Mouse (Mus musculus) embryonic fibroblast, embryonic 13.5 days (primary cell): ENCODE measurements around the gene Parp1. TPM values are rescaled to one million over a fixed set of nuclear protein-coding genes. Genes with fewer than 3 reads are reported as not detected.
"Not testable (repeated sequence)": the region's sequence is repeated elsewhere in the genome, so short reads cannot be mapped to it uniquely, and the experiment has no call there.

Source experiments
- H3K27ac ChIP-seq: 2 replicates; pipeline ENCODE4 v1.5.1; 2012; ENCODE audit warnings: low read length, control low read depth, inconsistent platforms; ENCODE audit not compliant: insufficient read depth
- H3K4me1 ChIP-seq: 2 replicates; pipeline ENCODE4 v1.6.1; 2011; ENCODE audit warnings: low read length; ENCODE audit not compliant: control insufficient read depth, insufficient read depth
- H3K4me3 ChIP-seq: 2 replicates; pipeline ENCODE4 v1.5.1; 2011; ENCODE audit warnings: mild to moderate bottlenecking, control low read depth, low read length; ENCODE audit not compliant: insufficient read depth
- CTCF ChIP-seq: IDR thresholded peaks from 2 replicates; pipeline ENCODE4 v1.5.1; 2011; ENCODE audit warnings: mild to moderate bottlenecking, control low read depth, low read length, moderate library complexity, borderline replicate concordance; ENCODE audit not compliant: insufficient read depth
- POLR2A ChIP-seq: IDR thresholded peaks from 2 replicates; pipeline ENCODE4 v1.6.1; 2011; ENCODE audit warnings: low read depth, mild to moderate bottlenecking, control low read depth, low read length, moderate library complexity
- polyA plus RNA-seq: library from polyadenylated mRNA; stranded (reverse); fragments of >200 nt; gene quantifications from 2 replicates; pipeline ENCODE4 v1.2.4, GENCODE M21; 2011; ENCODE audit warnings: low read depth; ENCODE audit not compliant: missing spikeins, insufficient read length

The Parp1 gene
- polyA plus RNA-seq, 1 experiment = 41.7 TPM

- H3K27ac ChIP-seq = no peak overlapping the region
- H3K4me1 ChIP-seq = no peaks in the 10 kb centered on the region
- no peak overlapping the region for H3K4me3 ChIP-seq
- TF ChIP-seq CTCF = no peak
- TF ChIP-seq POLR2A = no peak
Observed at GRCm38 (mm10) chr1:180616762-180617161, 48.0 kb downstream of the Parp1 start.

GRCm38 (mm10) chr1:180622389-180622788 is 53.7 kb downstream of the Parp1 start:
- no peak overlapping the region for H3K4me3 ChIP-seq
- H3K27ac ChIP-seq = no peak overlapping the region
- no peak for TF ChIP-seq CTCF
- no peak for TF ChIP-seq POLR2A
- H3K4me1 ChIP-seq = no peaks in the 10 kb centered on the region

- no peak overlapping the region for H3K4me3 ChIP-seq
- H3K4me1 ChIP-seq = no peaks in the 10 kb centered on the region
- no peak overlapping the region for H3K27ac ChIP-seq
- TF ChIP-seq CTCF (no peak), POLR2A (no peak)
Observed at GRCm38 (mm10) chr1:180623911-180624310, 55.2 kb downstream of the Parp1 start.

- Histone ChIP-seq H3K4me3 (no peak overlapping the region), H3K27ac (no peak overlapping the region), H3K4me1 (no peaks in the 10 kb centered on the region)
- TF ChIP-seq POLR2A (no peak), CTCF (no peak)
Observed at GRCm38 (mm10) chr1:180626141-180626540, 57.4 kb downstream of the Parp1 start.

GRCm38 (mm10) chr1:180637796-180638195 is 69.1 kb downstream of the Parp1 start:
- not testable (repeated sequence) for H3K4me3 ChIP-seq, H3K27ac ChIP-seq, H3K4me1 ChIP-seq

- Histone ChIP-seq H3K27ac (peak overlapping the region; percentile 50), H3K4me3 (peak overlapping the region; percentile 94), H3K4me1 (peaks cover 4% of the 10 kb centered on the region; the same call in 1 of the 2 replicates)
- TF ChIP-seq CTCF = no peak
- no peak for TF ChIP-seq POLR2A
Observed at GRCm38 (mm10) chr1:180639416-180640401, 71.0 kb downstream of the Parp1 start.

GRCm38 (mm10) chr1:180640605-180641125 is 71.9 kb downstream of the Parp1 start:
- peaks cover 4% of the 10 kb centered on the region; the same call in 1 of the 2 replicates for H3K4me1 ChIP-seq
- H3K4me3 ChIP-seq = peak overlapping the region; percentile 94
- peak overlapping the region; percentile 50 for H3K27ac ChIP-seq
- TF ChIP-seq CTCF (no peak), POLR2A (peak; percentile 31; the same call in 1 of the 2 replicates)

- TF ChIP-seq POLR2A (peak; percentile 79), CTCF (no peak)
- peaks cover 4% of the 10 kb centered on the region; the same call in 1 of the 2 replicates for H3K4me1 ChIP-seq
- peak within 1 kb of the TSS; percentile 50 for H3K27ac ChIP-seq
- H3K4me3 ChIP-seq = peak within 1 kb of the TSS; percentile 94
Observed at GRCm38 (mm10) chr1:180641137-180641517, 72.4 kb downstream of the Parp1 start, which contains the start of gene Lin9. TSS of gene Lin9 (plus strand) at chr1:180641150.

GRCm38 (mm10) chr1:180641518-180642227 is 72.9 kb downstream of the Parp1 start:
- TF ChIP-seq POLR2A (no peak), CTCF (no peak)
- 0 out of 2 replicates have a peak overlapping the region, but pooled peaks have one; percentile 36 for H3K27ac ChIP-seq
- peaks cover 4% of the 10 kb centered on the region; the same call in 1 of the 2 replicates for H3K4me1 ChIP-seq
- H3K4me3 ChIP-seq = peak overlapping the region; percentile 94

- Histone ChIP-seq H3K4me3 (peak overlapping the region; percentile 94), H3K27ac (no peak overlapping the region), H3K4me1 (peaks cover 4% of the 10 kb centered on the region; the same call in 1 of the 2 replicates)
- TF ChIP-seq CTCF = no peak
- no peak for TF ChIP-seq POLR2A
Observed at GRCm38 (mm10) chr1:180642228-180642564, 73.5 kb downstream of the Parp1 start.

Other genes starting within 250 kb of the Parp1 start
- gene Itpkb, start 238.4 kb upstream of the Parp1 start, polyA plus RNA-seq = 9.7 and 12.5 TPM in 2 replicates
- gene Stum, start 85.4 kb upstream of the Parp1 start, polyA plus RNA-seq = not detected in 2 replicates
- gene Lin9, start 72.2 kb downstream of the Parp1 start, polyA plus RNA-seq = 10.9 and 17.6 TPM in 2 replicates
- gene Mixl1, start 128.1 kb downstream of the Parp1 start, polyA plus RNA-seq = not detected in 2 replicates
- gene Acbd3, start 157.1 kb downstream of the Parp1 start, polyA plus RNA-seq = 66.3 and 69.4 TPM in 2 replicates
- 542 and 820 TPM in 2 replicates for gene H3f3a, start 245.0 kb downstream of the Parp1 start, polyA plus RNA-seq